Mouse (Mus musculus): ENCODE measurements at regions not wholly inside any gene's neighbourhood (a gene's known extent, or its start where the extent isn't known, plus 50 kb on each side); places are given as distances from the start of the nearest gene placed in this dataset.

DNA sequence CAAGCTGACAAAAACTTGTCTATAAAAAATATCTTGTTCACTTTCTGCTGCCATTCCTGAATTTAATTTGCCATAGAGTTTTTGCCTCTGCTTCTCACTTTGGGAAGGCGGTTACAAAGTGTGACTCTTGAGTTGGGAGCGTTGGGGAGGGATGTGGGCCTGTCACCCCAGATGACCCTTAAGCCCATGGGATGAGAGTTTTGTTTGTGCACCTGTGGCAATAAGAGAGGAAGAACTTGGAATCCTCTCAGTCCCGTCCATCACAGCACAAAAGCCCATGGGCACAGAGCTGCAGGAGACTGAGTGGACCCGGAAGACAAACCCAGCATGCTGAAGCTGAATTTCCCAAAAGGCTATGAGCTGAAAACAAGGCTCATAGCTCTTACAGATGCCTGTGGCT, 127.7 kb upstream of the Pik3r1 start:
- H3K9me3 ChIP-seq (replicated peaks; ENCODE audit: control insufficient read depth, low read length, poor library complexity, severe bottlenecking), result no peaks in the 10 kb centered on the region
- ATAC-seq, result no peak
- H3K4me1 ChIP-seq (ENCODE audit: control insufficient read depth, insufficient read depth, low read length), result no peaks in the 10 kb centered on the region
- H3K4me2 ChIP-seq (ENCODE audit: low read length), result no peak overlapping the region
- no peaks in the 10 kb centered on the region for H3K27me3 ChIP-seq (ENCODE audit: control insufficient read depth, insufficient read depth, low read depth, low read length)
- WGBS, result 55% methylated on average over 4 of the region's 4 CpGs
- H3K9ac ChIP-seq (ENCODE audit: low read depth, low read length), result no peak overlapping the region
- H3K36me3 ChIP-seq (ENCODE audit: control insufficient read depth, insufficient read depth, low read length), result no peaks in the 10 kb centered on the region
- H3K27ac ChIP-seq (ENCODE audit: low read length), result no peak overlapping the region
- no peak overlapping the region for H3K4me3 ChIP-seq (ENCODE audit: low read depth, low read length)

DNA sequence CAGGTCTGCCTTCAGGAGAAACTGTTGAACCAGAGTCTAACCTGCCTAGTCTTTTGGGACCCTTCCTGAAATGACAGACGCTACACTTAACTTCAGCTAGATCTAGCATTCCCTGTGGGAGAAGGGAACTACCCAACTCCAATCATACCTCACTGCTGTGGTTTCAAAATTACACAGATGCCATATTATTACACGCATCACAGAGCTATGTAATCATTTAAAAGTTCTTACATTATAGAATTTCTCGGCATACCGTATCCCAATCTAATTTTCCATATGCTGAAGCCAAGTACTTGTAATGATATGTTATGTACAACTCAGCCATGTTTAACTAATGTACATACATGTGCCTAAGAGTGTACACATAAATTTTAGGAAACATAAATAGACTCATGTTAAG, 128.9 kb upstream of the Pik3r1 start:
- H3K27me3 ChIP-seq (ENCODE audit: control insufficient read depth, insufficient read depth, low read depth, low read length), result no peaks in the 10 kb centered on the region
- no peak overlapping the region for H3K9ac ChIP-seq (ENCODE audit: low read depth, low read length)
- 97% methylated on average over 4 of the region's 4 CpGs for WGBS
- H3K4me1 ChIP-seq (ENCODE audit: control insufficient read depth, insufficient read depth, low read length), result no peaks in the 10 kb centered on the region
- H3K27ac ChIP-seq (ENCODE audit: low read length), result no peak overlapping the region
- no peak for ATAC-seq
- H3K4me2 ChIP-seq (ENCODE audit: low read length), result no peak overlapping the region
- H3K9me3 ChIP-seq (replicated peaks; ENCODE audit: control insufficient read depth, low read length, poor library complexity, severe bottlenecking), result no peaks in the 10 kb centered on the region
- no peaks in the 10 kb centered on the region for H3K36me3 ChIP-seq (ENCODE audit: control insufficient read depth, insufficient read depth, low read length)
- H3K4me3 ChIP-seq (ENCODE audit: low read depth, low read length), result no peak overlapping the region

DNA sequence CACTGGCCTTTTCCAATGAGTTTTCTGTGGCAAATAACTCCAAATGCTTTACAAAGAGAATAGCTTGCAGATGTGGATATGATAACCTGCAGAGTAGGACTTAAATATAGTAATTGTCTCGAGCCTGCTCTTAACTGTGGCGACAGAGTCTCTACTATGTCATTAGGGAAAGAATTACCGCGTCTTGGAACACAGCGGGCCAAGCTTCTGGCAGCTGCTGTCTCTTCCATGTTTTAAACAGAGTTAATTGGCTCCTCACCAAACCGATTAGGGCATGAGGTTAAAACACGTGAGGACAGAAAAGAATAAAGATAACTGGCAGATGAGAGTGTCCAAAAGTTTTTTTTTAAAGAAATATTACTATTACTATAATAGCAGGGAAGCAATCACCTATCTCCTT, 134.2 kb upstream of the Pik3r1 start:
- H3K4me2 ChIP-seq (ENCODE audit: low read length), result no peak overlapping the region
- 63% methylated on average over 7 of the region's 7 CpGs for WGBS

DNA sequence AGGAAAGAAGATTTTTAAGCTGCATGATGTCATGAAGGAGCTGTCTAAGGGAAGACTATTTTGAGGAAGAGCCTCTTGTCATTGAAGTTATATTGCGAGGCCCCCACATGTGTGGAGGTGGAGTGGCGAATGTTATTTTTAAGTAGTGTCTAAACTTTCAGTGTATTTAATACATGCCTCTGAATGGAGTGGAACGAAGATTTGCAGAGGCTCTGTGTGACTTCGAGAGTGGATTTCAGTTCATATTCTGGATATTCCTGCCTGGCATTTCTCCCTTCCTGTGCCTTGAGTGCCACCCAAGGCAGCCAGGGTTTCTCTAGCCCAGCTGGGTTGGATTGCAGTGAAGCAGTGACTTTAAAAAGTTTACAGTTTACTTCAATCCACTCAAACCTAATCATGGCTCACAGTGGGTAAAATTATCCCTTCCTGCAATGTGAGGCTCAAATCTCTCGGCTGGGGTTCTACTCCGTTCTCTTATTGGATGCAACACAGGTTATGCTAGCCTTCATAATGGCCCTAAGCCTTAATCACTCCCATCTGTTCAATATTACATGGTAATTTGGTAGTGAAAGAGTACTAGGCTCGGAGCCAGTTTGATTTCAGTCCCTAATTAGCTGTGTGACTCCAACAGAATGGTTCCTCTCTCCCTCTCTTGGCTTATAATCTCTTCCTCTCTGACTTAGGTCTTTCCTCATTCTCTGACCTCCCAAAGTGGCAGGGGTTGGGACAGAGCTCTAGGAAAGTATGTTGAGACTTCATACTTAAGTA, 138.1 kb upstream of the Pik3r1 start:
- Histone ChIP-seq H3K4me1 (ENCODE audit: control insufficient read depth, insufficient read depth, low read length) (no peaks in the 10 kb centered on the region), H3K4me3 (ENCODE audit: low read depth, low read length) (no peak overlapping the region), H3K27me3 (ENCODE audit: control insufficient read depth, insufficient read depth, low read depth, low read length) (no peaks in the 10 kb centered on the region), H3K9ac (ENCODE audit: low read depth, low read length) (no peak overlapping the region), H3K9me3 (replicated peaks; ENCODE audit: control insufficient read depth, low read length, poor library complexity, severe bottlenecking) (no peaks in the 10 kb centered on the region), H3K27ac (ENCODE audit: low read length) (no peak overlapping the region), H3K36me3 (ENCODE audit: control insufficient read depth, insufficient read depth, low read length) (no peaks in the 10 kb centered on the region), H3K4me2 (ENCODE audit: low read length) (no peak overlapping the region)
- no peak for ATAC-seq
- 75% methylated on average over 7 of the region's 7 CpGs for whole genome bisulfite sequencing

More for the DNA sequence above, 134.2 kb upstream of the Pik3r1 start:
- no peaks in the 10 kb centered on the region for H3K36me3 ChIP-seq (ENCODE audit: control insufficient read depth, insufficient read depth, low read length)
- no peaks in the 10 kb centered on the region for H3K4me1 ChIP-seq (ENCODE audit: control insufficient read depth, insufficient read depth, low read length)
- H3K9me3 ChIP-seq (replicated peaks; ENCODE audit: control insufficient read depth, low read length, poor library complexity, severe bottlenecking), result no peaks in the 10 kb centered on the region
- no peak overlapping the region for H3K9ac ChIP-seq (ENCODE audit: low read depth, low read length)
- ATAC-seq, result no peak
- H3K27ac ChIP-seq (ENCODE audit: low read length), result no peak overlapping the region
- no peak overlapping the region for H3K4me3 ChIP-seq (ENCODE audit: low read depth, low read length)
- no peaks in the 10 kb centered on the region for H3K27me3 ChIP-seq (ENCODE audit: control insufficient read depth, insufficient read depth, low read depth, low read length)

DNA sequence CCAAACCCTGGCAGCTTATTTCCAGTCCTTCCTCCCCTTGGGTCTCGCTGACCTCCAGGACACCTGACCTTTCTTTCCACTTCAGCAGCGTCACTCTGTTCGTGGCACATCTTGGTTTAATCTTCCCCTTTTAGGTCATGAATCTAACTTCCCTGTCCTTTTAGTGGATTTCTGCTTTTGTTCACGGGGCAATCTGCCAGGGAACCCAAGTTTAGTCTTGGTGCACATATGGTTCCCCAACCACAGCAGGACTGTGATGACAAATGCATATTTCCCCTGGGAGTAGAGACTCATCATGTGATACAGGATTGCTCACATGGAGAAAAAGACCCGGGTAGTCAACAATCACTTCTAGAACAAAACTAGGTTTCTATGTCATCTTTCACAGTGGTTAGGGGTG, 141.0 kb upstream of the Pik3r1 start:
- Histone ChIP-seq H3K4me3 (ENCODE audit: low read depth, low read length) (no peak overlapping the region), H3K4me1 (ENCODE audit: control insufficient read depth, insufficient read depth, low read length) (no peaks in the 10 kb centered on the region), H3K9ac (ENCODE audit: low read depth, low read length) (no peak overlapping the region), H3K27me3 (ENCODE audit: control insufficient read depth, insufficient read depth, low read depth, low read length) (no peaks in the 10 kb centered on the region), H3K4me2 (ENCODE audit: low read length) (no peak overlapping the region), H3K27ac (ENCODE audit: low read length) (no peak overlapping the region), H3K36me3 (ENCODE audit: control insufficient read depth, insufficient read depth, low read length) (no peaks in the 10 kb centered on the region), H3K9me3 (replicated peaks; ENCODE audit: control insufficient read depth, low read length, poor library complexity, severe bottlenecking) (no peaks in the 10 kb centered on the region)
- 81% methylated on average over 5 of the region's 5 CpGs for WGBS
- ATAC-seq, result no peak

DNA sequence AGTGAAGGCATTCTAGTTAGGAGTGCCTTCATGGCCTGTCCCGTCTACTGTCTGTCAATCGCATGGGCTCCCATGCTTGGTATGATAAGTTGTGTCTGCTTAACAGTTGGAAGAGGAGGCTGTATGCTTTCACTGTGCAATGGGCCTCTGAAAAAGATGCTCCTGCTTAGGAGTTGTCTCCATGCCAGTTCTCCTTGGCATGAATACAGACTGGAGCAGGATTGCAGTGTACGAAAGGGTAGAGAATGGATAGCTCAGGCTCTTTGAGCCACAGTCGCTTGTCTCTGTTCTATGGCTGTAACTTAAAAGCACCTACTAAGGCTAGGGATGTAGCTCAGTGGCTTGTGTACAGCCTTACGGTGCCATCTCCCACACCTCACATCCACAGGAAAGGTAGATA, 142.7 kb upstream of the Pik3r1 start:
- H3K9ac ChIP-seq (ENCODE audit: low read depth, low read length), result no peak overlapping the region
- no peaks in the 10 kb centered on the region for H3K27me3 ChIP-seq (ENCODE audit: control insufficient read depth, insufficient read depth, low read depth, low read length)
- H3K4me1 ChIP-seq (ENCODE audit: control insufficient read depth, insufficient read depth, low read length), result no peaks in the 10 kb centered on the region
- no peak overlapping the region for H3K4me3 ChIP-seq (ENCODE audit: low read depth, low read length)
- no peak for ATAC-seq
- H3K27ac ChIP-seq (ENCODE audit: low read length), result no peak overlapping the region
- 94% methylated on average over 5 of the region's 5 CpGs for WGBS
- no peaks in the 10 kb centered on the region for H3K9me3 ChIP-seq (replicated peaks; ENCODE audit: control insufficient read depth, low read length, poor library complexity, severe bottlenecking)
- H3K36me3 ChIP-seq (ENCODE audit: control insufficient read depth, insufficient read depth, low read length), result no peaks in the 10 kb centered on the region
- no peak overlapping the region for H3K4me2 ChIP-seq (ENCODE audit: low read length)

DNA sequence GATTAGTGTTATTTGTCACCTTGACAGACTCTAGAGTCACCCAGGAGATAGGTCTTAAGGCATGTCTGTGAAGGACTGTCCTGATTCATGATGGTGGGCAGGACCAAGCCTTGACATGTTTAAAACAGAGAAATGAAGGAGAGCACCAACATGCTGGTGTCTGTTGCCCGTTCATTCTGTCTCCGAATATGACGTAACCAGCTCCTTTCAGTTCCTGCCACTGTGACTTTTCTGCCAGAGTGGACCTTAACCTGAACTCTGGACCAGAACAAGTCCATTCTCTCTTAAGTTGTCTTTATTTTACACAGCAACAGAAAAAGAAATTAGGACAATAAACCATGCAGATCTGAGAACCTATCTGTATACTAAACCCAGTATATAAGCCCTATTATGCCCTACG, 146.1 kb upstream of the Pik3r1 start:
- ATAC-seq, result no peak
- Histone ChIP-seq H3K9me3 (replicated peaks; ENCODE audit: control insufficient read depth, low read length, poor library complexity, severe bottlenecking) (no peaks in the 10 kb centered on the region), H3K9ac (ENCODE audit: low read depth, low read length) (no peak overlapping the region), H3K4me2 (ENCODE audit: low read length) (no peak overlapping the region), H3K4me1 (ENCODE audit: control insufficient read depth, insufficient read depth, low read length) (no peaks in the 10 kb centered on the region), H3K27ac (ENCODE audit: low read length) (no peak overlapping the region), H3K36me3 (ENCODE audit: control insufficient read depth, insufficient read depth, low read length) (no peaks in the 10 kb centered on the region), H3K27me3 (ENCODE audit: control insufficient read depth, insufficient read depth, low read depth, low read length) (no peaks in the 10 kb centered on the region), H3K4me3 (ENCODE audit: low read depth, low read length) (no peak overlapping the region)
- 90% methylated on average over 4 of the region's 4 CpGs for WGBS

DNA sequence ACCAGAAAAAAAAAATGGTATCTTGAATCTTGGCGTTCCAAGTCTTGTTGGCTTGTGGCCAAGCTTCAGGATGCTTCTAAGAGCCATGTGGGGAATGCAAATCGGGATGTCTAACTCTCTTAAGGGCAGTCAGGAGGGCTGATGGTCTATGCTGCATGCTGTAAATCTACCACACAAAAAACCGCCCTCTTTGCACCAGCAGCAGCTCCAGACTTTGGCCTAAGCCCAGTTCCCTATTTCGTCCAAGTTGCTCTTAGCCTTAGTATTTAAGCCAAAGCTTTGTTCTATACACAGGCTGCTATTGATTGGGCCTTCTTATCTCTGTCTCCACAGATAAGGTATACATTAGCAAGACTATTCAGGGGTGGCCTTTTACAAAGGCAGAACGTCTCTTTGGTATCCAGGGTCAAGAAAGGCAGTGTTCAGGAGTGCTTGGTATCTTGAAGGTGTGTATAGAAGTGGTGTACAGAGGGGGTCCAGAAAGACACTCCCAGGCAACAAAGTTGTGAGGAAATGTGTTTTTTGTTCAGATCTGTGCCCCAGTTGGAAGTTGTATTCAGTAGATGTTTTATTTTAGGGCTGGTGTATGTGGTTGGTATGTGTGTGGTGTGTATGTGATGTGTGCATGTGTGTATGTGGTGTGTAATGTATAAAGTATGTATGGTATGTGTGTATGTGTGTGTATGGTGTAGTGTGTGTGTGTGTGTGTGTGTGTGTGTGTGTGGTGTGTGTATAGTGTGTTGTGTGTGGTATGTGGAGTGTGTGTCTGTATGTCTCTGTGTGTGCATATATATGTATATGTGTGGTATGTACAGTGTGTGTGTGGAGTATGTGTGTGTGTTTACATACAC, 146.9 kb upstream of the Pik3r1 start:
- no peak overlapping the region for H3K9ac ChIP-seq (ENCODE audit: low read depth, low read length)
- H3K27ac ChIP-seq (ENCODE audit: low read length), result no peak overlapping the region
- no peaks in the 10 kb centered on the region for H3K9me3 ChIP-seq (replicated peaks; ENCODE audit: control insufficient read depth, low read length, poor library complexity, severe bottlenecking)
- H3K27me3 ChIP-seq (ENCODE audit: control insufficient read depth, insufficient read depth, low read depth, low read length), result no peaks in the 10 kb centered on the region
- WGBS, result 52% methylated on average over 5 of the region's 5 CpGs
- H3K4me2 ChIP-seq (ENCODE audit: low read length), result no peak overlapping the region
- H3K4me1 ChIP-seq (ENCODE audit: control insufficient read depth, insufficient read depth, low read length), result no peaks in the 10 kb centered on the region
- ATAC-seq, result no peak
- no peak overlapping the region for H3K4me3 ChIP-seq (ENCODE audit: low read depth, low read length)
- no peaks in the 10 kb centered on the region for H3K36me3 ChIP-seq (ENCODE audit: control insufficient read depth, insufficient read depth, low read length)

DNA sequence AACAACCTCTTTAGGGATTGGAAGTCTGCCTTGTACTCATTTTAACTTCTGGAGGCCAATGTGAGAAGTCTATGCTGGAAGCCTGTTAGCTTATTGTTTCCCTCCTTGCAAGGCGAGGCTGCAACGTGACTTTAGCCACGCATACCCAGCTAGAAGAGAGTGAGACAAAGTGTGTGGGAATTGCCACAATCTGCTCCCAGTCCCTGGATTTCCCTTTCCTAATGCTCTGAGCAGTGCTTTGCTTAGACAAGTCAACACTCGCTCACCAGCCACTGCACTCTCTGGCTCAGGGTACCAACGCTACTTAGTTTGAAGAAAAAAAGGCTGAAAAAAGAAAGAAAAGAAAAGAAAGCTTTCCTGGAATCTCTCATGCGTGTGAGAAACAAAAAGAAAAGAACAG, 147.5 kb upstream of the Pik3r1 start:
- no peak for ATAC-seq
- Histone ChIP-seq H3K27me3 (ENCODE audit: control insufficient read depth, insufficient read depth, low read depth, low read length) (no peaks in the 10 kb centered on the region), H3K36me3 (ENCODE audit: control insufficient read depth, insufficient read depth, low read length) (no peaks in the 10 kb centered on the region), H3K9ac (ENCODE audit: low read depth, low read length) (no peak overlapping the region), H3K27ac (ENCODE audit: low read length) (no peak overlapping the region), H3K4me1 (ENCODE audit: control insufficient read depth, insufficient read depth, low read length) (no peaks in the 10 kb centered on the region), H3K9me3 (replicated peaks; ENCODE audit: control insufficient read depth, low read length, poor library complexity, severe bottlenecking) (no peaks in the 10 kb centered on the region), H3K4me2 (ENCODE audit: low read length) (no peak overlapping the region), H3K4me3 (ENCODE audit: low read depth, low read length) (no peak overlapping the region)
- WGBS, result 34% methylated on average over 6 of the region's 6 CpGs

Data from midbrain, embryonic 16.5 days (tissue).